Mouse (Mus musculus) testis, adult 2 months (tissue): ENCODE data around the gene Nr4a3.

Experiments
- CTCF ChIP-seq: fragments of 200-500 bp; IDR thresholded peaks from 2 replicates; pipeline ENCODE4 v1.5.1; 2012; ENCODE audit warnings: low read depth, mild to moderate bottlenecking, inconsistent platforms, low read length, moderate library complexity; ENCODE audit not compliant: control insufficient read depth, insufficient read depth, insufficient replicate concordance
- POLR2A ChIP-seq: fragments of 200-500 bp; IDR thresholded peaks from 2 replicates; pipeline ENCODE4 v1.6.1; 2012; ENCODE audit warnings: low read depth, mild to moderate bottlenecking, inconsistent platforms, low read length, moderate library complexity; ENCODE audit not compliant: control insufficient read depth

GRCm38 (mm10) chr4:48042786-48043701, 1.9 kb upstream of the Nr4a3 start:
- TF ChIP-seq POLR2A, result peak; percentile 43
- TF ChIP-seq CTCF, result peak; percentile 22; the same call in 1 of the 2 replicates
